Mouse (Mus musculus) megakaryocyte, adult 5-6 weeks (primary cell): ENCODE results near the gene Tmprss4. TPM values are rescaled to one million over a fixed set of nuclear protein-coding genes. Genes with fewer than 3 reads are reported as not detected.
A peak's percentile ranks its signal among the peaks of the same experiment; 100 is the strongest.

Source experiments
- ATAC-seq: 2 replicates; pipeline ENCODE4 v1.8.0; 2016; ENCODE audit warnings: mild to moderate bottlenecking, inconsistent platforms; ENCODE audit not compliant: poor library complexity, severe bottlenecking
- total RNA-seq, 2 experiments: library from RNA; stranded (forward) in 1 of 2; stranded (reverse) in 1 of 2; fragments of 153-499, 151-499 nt in 1 of 2; fragments of 221-1000, 200-1000 nt in 1 of 2; gene quantifications; 2 replicates each; pipeline versions ENCODE4 v1.2.3 to v1.2.4; 2015 to 2017

Tmprss4 gene
- total RNA-seq, 2 experiments from 2014 or later = 0.07 TPM; not detected in 1

GRCm38 (mm10) chr9:45140945-45141344, 62.9 kb downstream of the Tmprss4 start:
- ATAC-seq = no peak

DNA sequence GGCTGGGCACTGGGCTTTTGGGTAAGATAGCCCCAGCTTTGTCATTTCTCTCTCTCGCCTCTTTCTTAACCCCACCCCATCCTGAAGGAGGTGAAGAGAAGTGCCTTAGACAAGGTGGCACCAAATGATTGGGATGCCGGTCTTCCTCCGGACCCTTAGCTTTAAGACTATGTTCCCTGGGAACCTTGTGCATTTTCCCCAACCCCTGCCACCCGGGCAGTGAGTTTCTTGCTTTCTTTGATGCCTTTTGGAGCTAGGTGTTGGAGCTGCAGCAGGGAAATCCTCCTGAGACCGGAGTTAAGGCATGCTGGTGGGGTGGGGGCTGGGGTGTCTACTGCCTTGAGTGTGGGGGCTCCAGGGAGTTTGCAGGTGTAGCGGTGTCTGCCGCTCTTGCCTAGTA, 64.8 kb downstream of the Tmprss4 start:
- ATAC-seq = no peak

DNA sequence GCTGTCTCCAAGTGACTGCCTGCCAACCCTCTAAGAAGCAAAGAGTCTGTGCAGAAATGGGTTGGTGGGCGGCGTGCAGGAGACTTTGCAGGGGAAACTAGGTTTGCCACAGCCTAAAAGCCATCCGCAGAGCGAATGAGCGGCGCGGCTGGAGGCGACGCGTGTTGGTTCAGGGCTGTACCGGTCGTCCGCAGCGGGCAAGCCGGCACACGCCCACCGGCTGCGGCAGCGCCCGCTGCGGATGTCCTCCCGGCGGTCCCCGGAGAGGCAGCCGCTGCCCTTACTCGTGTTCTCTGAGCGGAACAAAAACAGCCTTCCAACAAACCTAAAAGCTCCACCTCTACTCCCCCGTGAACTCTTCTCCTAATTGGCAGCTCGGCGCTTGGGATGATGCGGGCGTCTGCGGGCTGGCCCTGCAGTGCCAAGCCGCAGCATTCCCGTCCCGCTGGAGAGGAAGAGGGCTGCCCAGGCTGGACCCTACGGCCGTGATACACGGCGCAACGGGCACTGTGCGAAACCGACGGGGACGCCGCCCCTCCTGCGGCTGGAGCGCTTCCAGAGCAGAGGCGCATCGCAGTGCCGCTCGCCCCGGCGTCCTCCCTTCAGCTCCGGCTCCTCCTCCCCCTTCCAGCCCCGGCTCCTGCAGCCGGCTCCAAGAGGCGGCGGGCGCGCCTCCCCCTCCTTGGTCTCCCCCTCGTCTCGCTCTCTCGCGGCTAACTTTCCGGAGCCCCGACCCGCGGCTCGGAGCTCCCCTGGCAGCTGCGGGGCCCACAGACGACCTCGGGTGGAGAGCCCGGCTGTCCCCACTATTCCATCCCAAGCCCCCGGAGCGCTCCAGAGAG, 65.5 kb downstream of the Tmprss4 start, which contains the start of gene Scn4b:
Gene Scn4b, plus strand, starts transcription at position 205 of the 842 bp plus-strand sequence.
- ATAC-seq = no peak

GRCm38 (mm10) chr9:45136442-45137169, 67.3 kb downstream of the Tmprss4 start:
- ATAC-seq = no peak

- ATAC-seq = peak; percentile 66
Measured at GRCm38 (mm10) chr9:45133484-45134310, 70.2 kb downstream of the Tmprss4 start.

- no peak for ATAC-seq
Measured at GRCm38 (mm10) chr9:45130119-45130518, 73.8 kb downstream of the Tmprss4 start.

GRCm38 (mm10) chr9:45126941-45127340, 77.0 kb downstream of the Tmprss4 start:
- no peak for ATAC-seq

- no peak; the same call in 1 of the 2 replicates for ATAC-seq
Measured at GRCm38 (mm10) chr9:45125211-45125610, 78.7 kb downstream of the Tmprss4 start.

Other genes with a start within 250 kb of the Tmprss4 start
- gene Ube4a, start 238.5 kb downstream of the Tmprss4 start, total RNA-seq (2015) = 43.0 and 53.3 TPM in 2 replicates
- gene Ube4a, start 238.5 kb downstream of the Tmprss4 start, total RNA-seq (2017) = 30.3 and 33.3 TPM in 2 replicates
- gene Cd3g, start 223.7 kb downstream of the Tmprss4 start, total RNA-seq (2015) = 6.2 and 11.0 TPM in 2 replicates
- gene Cd3g, start 223.7 kb downstream of the Tmprss4 start, total RNA-seq (2017) = 14.8 and 17.2 TPM in 2 replicates
- 2.3 and 6.8 TPM in 2 replicates for gene Cd3d, start 222.3 kb downstream of the Tmprss4 start, total RNA-seq (2015)
- 2.1 and 6.3 TPM in 2 replicates for gene Cd3d, start 222.3 kb downstream of the Tmprss4 start, total RNA-seq (2017)
- gene Cd3e, start 194.5 kb downstream of the Tmprss4 start, total RNA-seq (2015) = 3.5 and 5.8 TPM in 2 replicates
- 0.73 and 4.1 TPM in 2 replicates for gene Cd3e, start 194.5 kb downstream of the Tmprss4 start, total RNA-seq (2017)
- not detected in 2 replicates for gene Mpzl2, start 164.3 kb downstream of the Tmprss4 start, total RNA-seq (2015)
- gene Mpzl2, start 164.3 kb downstream of the Tmprss4 start, total RNA-seq (2017) = 0.04 TPM in 1 of 2 replicates, not detected in the other
- 2.0 and 2.5 TPM in 2 replicates for gene Mpzl3, start 148.9 kb downstream of the Tmprss4 start, total RNA-seq (2015)
- gene Mpzl3, start 148.9 kb downstream of the Tmprss4 start, total RNA-seq (2017) = 2.9 and 3.8 TPM in 2 replicates
- gene Jaml, start 124.9 kb downstream of the Tmprss4 start, total RNA-seq (2015) = 11.7 and 13.9 TPM in 2 replicates
- gene Jaml, start 124.9 kb downstream of the Tmprss4 start, total RNA-seq (2017) = 25.1 and 27.0 TPM in 2 replicates
- 0.42 and 0.78 TPM in 2 replicates for gene Scn2b, start 86.3 kb downstream of the Tmprss4 start, total RNA-seq (2015)
- 0.95 and 0.98 TPM in 2 replicates for gene Scn2b, start 86.3 kb downstream of the Tmprss4 start, total RNA-seq (2017)
- gene Scn4b, start 65.7 kb downstream of the Tmprss4 start, total RNA-seq (2015) = not detected in 2 replicates
- gene Scn4b, start 65.7 kb downstream of the Tmprss4 start, total RNA-seq (2017) = 0.04 TPM in 1 of 2 replicates, not detected in the other
- not detected in 2 replicates for gene BC049352, start 22.1 kb downstream of the Tmprss4 start, total RNA-seq (2015)
- not detected in 2 replicates for gene BC049352, start 22.1 kb downstream of the Tmprss4 start, total RNA-seq (2017)
- gene Il10ra, start 65.1 kb upstream of the Tmprss4 start, total RNA-seq (2015) = 33.9 and 37.2 TPM in 2 replicates
- 68.7 and 77.1 TPM in 2 replicates for gene Il10ra, start 65.1 kb upstream of the Tmprss4 start, total RNA-seq (2017)
- not detected in 2 replicates for gene Tmprss13, start 115.0 kb upstream of the Tmprss4 start, total RNA-seq (2015)
- 0.15 TPM in 1 of 2 replicates, not detected in the other for gene Tmprss13, start 115.0 kb upstream of the Tmprss4 start, total RNA-seq (2017)
- gene Fxyd6, start 166.1 kb upstream of the Tmprss4 start, total RNA-seq (2015) = 0.11 TPM in 1 of 2 replicates, not detected in the other
- not detected in 2 replicates for gene Fxyd6, start 166.1 kb upstream of the Tmprss4 start, total RNA-seq (2017)
- not detected in 2 replicates for gene Fxyd2, start 195.6 kb upstream of the Tmprss4 start, total RNA-seq (2015)
- not detected in 2 replicates for gene Fxyd2, start 195.6 kb upstream of the Tmprss4 start, total RNA-seq (2017)
- not detected in 2 replicates for gene Dscaml1, start 222.5 kb upstream of the Tmprss4 start, total RNA-seq (2015)
- not detected in 2 replicates for gene Dscaml1, start 222.5 kb upstream of the Tmprss4 start, total RNA-seq (2017)